Mouse (Mus musculus) gastrocnemius, postnatal 10 days (tissue): ENCODE measurements around the gene Stxbp4. TPM values are rescaled to one million over a fixed set of nuclear protein-coding genes. Genes with fewer than 3 reads are reported as not detected.

Experiments
- DNase-seq: peaks from one replicate; pipeline ENCODE4 v3.0.0; 2021; ENCODE audit warnings: mixed read lengths
- total RNA-seq, 2 experiments: library from RNA; stranded (reverse); gene quantifications; 2 replicates each; pipeline ENCODE4 v1.2.3; 2021

Gene Stxbp4
- total RNA-seq, 2 experiments from 2014 or later, result 11.4 to 13.5 TPM

GRCm38 (mm10) chr11:90464046-90464595 lies 173.8 kb downstream of the Stxbp4 start:
- DNase-seq, result no peak

- no peak for DNase-seq
These were observed 177.4 kb downstream of the Stxbp4 start for GRCm38 (mm10) chr11:90460458-90460857.

- DNase-seq, result no peak
These were observed 185.8 kb downstream of the Stxbp4 start for GRCm38 (mm10) chr11:90452134-90452533.

GRCm38 (mm10) chr11:90451506-90451905 lies 186.4 kb downstream of the Stxbp4 start:
- no peak for DNase-seq

GRCm38 (mm10) chr11:90442462-90442861 lies 195.4 kb downstream of the Stxbp4 start:
- DNase-seq, result no peak

- no peak for DNase-seq
These were observed 197.0 kb downstream of the Stxbp4 start for GRCm38 (mm10) chr11:90440851-90441250.

- DNase-seq, result no peak
These were observed 199.1 kb downstream of the Stxbp4 start for GRCm38 (mm10) chr11:90438768-90439167.

Other genes with a start within 250 kb of the Stxbp4 start
- gene Hlf, start 247.2 kb downstream of the Stxbp4 start, total RNA-seq, result 1 to 10 TPM; 5.1 to 7.5 TPM
- 10 to 100 TPM; 21.6 to 22.2 TPM for gene Cox11, start 89 bp upstream of the Stxbp4 start, total RNA-seq
- 10 to 100 TPM; 13.7 to 16.5 TPM for gene Tom1l1, start 50.3 kb upstream of the Stxbp4 start, total RNA-seq